8 mouse cellular contexts compared by ENCODE assay signal in genomic region chr19:5487768-5488550, GRCm38 (mm10). TPM values are rescaled to one million over a fixed set of nuclear protein-coding genes. Genes with fewer than 3 reads are reported as not detected.
DNase-seq lines count a peak whose midpoint lies in the region; ATAC-seq and TF ChIP-seq lines count a peak whose summit lies in the region.

Gene Mus81, minus strand, starts transcription at chr19:5488402.

- H3K27me3 ChIP-seq in forebrain, embryonic 10.5 days (ENCODE audit: poor library complexity, severe bottlenecking), result no peaks in the 10 kb centered on the region
- no peaks in the 10 kb centered on the region for H3K27me3 ChIP-seq in heart, embryonic 15.5 days
- no peaks in the 10 kb centered on the region for H3K27me3 ChIP-seq in liver, embryonic 14.5 days (ENCODE audit: control insufficient read depth, insufficient read depth, low read length)
- H3K27me3 ChIP-seq in neural tube, embryonic 11.5 days (ENCODE audit: control insufficient read depth, insufficient read depth, low read length), result no peaks in the 10 kb centered on the region
- H3K27me3 ChIP-seq in stomach, postnatal 0 days (ENCODE audit: control insufficient read depth, insufficient read depth, low read length), result no peaks in the 10 kb centered on the region

- peak within 1 kb of the TSS; percentile 72 for H3K9ac ChIP-seq in heart, embryonic 15.5 days
- peak within 1 kb of the TSS; percentile 87 for H3K9ac ChIP-seq in liver, embryonic 14.5 days (replicated peaks)
- peak within 1 kb of the TSS; percentile 68 for H3K9ac ChIP-seq in neural tube, embryonic 11.5 days (ENCODE audit: low read length)
- peak within 1 kb of the TSS; percentile 55 for H3K9ac ChIP-seq in stomach, postnatal 0 days (ENCODE audit: low read length)

- no peak for TF ChIP-seq EP300 in liver, embryonic 14.5 days (IDR thresholded peaks at IDR 0.05; ENCODE audit: low read depth)
- peak; percentile 68 for TF ChIP-seq EP300 in stomach, postnatal 0 days (optimal IDR thresholded peaks at IDR 0.05)

- H3K4me1 ChIP-seq in brown adipose tissue, adult 24 weeks (ENCODE audit: control insufficient read depth, insufficient read depth, insufficient read length, low read length), result no peaks in the 10 kb centered on the region
- peaks cover 50% of the 10 kb centered on the region for H3K4me1 ChIP-seq in forebrain, embryonic 10.5 days
- peaks cover 41% of the 10 kb centered on the region for H3K4me1 ChIP-seq in heart, embryonic 15.5 days (replicated peaks)
- peaks cover 19 to 24% of the 10 kb centered on the region in 2 experiments for H3K4me1 ChIP-seq in liver, embryonic 14.5 days (replicated peaks; ENCODE audit: control insufficient read depth in 2 of 2, insufficient read depth in 2 of 2, low read length in 1 of 2)
- H3K4me1 ChIP-seq in neural tube, embryonic 11.5 days (ENCODE audit: control insufficient read depth, insufficient read depth, low read length), result peaks cover 21% of the 10 kb centered on the region
- H3K4me1 ChIP-seq in stomach, postnatal 0 days (replicated peaks; ENCODE audit: control insufficient read depth, insufficient read depth), result no peaks in the 10 kb centered on the region

- peak; percentile 98 for TF ChIP-seq CTCF in liver, embryonic 14.5 days (IDR thresholded peaks at IDR 0.05; ENCODE audit: low read depth)
- TF ChIP-seq CTCF in stomach, postnatal 0 days (IDR thresholded peaks at IDR 0.05; ENCODE audit: low read depth), result peak; percentile 93

- DNase-seq in forebrain, embryonic 10.5 days (ENCODE audit: extremely low spot score, low spot score), result peak; percentile 95
- peak; percentile 98 to 99 for DNase-seq in kidney, postnatal 25 days
- DNase-seq in liver, embryonic 14.5 days (ENCODE audit: low read depth in 3 of 3, low spot score in 3 of 3), result peak; percentile 93 to 96 (median 94)
- DNase-seq in neural tube, embryonic 11.5 days (ENCODE audit: low spot score), result peak; percentile 94
- DNase-seq in stomach, postnatal 0 days (ENCODE audit: low spot score), result peak; percentile 96

- peak within 1 kb of the TSS; percentile 85 for H3K4me3 ChIP-seq in brown adipose tissue, adult 24 weeks (ENCODE audit: insufficient read depth, low read depth, low read length)
- H3K4me3 ChIP-seq in forebrain, embryonic 10.5 days, result peak within 1 kb of the TSS; percentile 99
- peak within 1 kb of the TSS; percentile 65 for H3K4me3 ChIP-seq in heart, embryonic 15.5 days
- peak within 1 kb of the TSS; percentile 67 to 71 for H3K4me3 ChIP-seq in liver, embryonic 14.5 days (ENCODE audit: insufficient read depth in 1 of 2, low read depth in 2 of 2, low read length in 2 of 2)
- H3K4me3 ChIP-seq in neural tube, embryonic 11.5 days (ENCODE audit: low read depth, low read length), result peak within 1 kb of the TSS; percentile 44
- H3K4me3 ChIP-seq in stomach, postnatal 0 days (ENCODE audit: low read depth, low read length), result peak within 1 kb of the TSS; percentile 45

- H3K9me3 ChIP-seq in forebrain, embryonic 10.5 days, result no peaks in the 10 kb centered on the region
- H3K9me3 ChIP-seq in heart, embryonic 15.5 days (replicated peaks), result no peaks in the 10 kb centered on the region
- no peaks in the 10 kb centered on the region for H3K9me3 ChIP-seq in liver, embryonic 14.5 days (ENCODE audit: control insufficient read depth, low read length)
- no peaks in the 10 kb centered on the region for H3K9me3 ChIP-seq in neural tube, embryonic 11.5 days (ENCODE audit: control insufficient read depth, low read length)
- no peaks in the 10 kb centered on the region for H3K9me3 ChIP-seq in stomach, postnatal 0 days (ENCODE audit: control insufficient read depth, low read length)

- ATAC-seq in CD4-positive, CD25-positive, alpha-beta regulatory T cell, adult 4 months, result peak; percentile 37
- peak; percentile 73 for ATAC-seq in heart, embryonic 15.5 days (replicated peaks; ENCODE audit: insufficient number of reproducible peaks, insufficient read depth, low FRiP score, low read depth)
- peak; percentile 73 for ATAC-seq in liver, embryonic 14.5 days (ENCODE audit: insufficient read depth)
- ATAC-seq in neural tube, embryonic 11.5 days (ENCODE audit: insufficient read depth, low FRiP score, low TSS enrichment), result peak; percentile 51
- ATAC-seq in stomach, postnatal 0 days (ENCODE audit: low FRiP score, low TSS enrichment), result peak; percentile 74

- peaks cover 48% of the 10 kb centered on the region for H3K36me3 ChIP-seq in forebrain, embryonic 10.5 days (replicated peaks)
- H3K36me3 ChIP-seq in heart, embryonic 15.5 days, result peaks cover 33% of the 10 kb centered on the region
- H3K36me3 ChIP-seq in liver, embryonic 14.5 days (replicated peaks; ENCODE audit: control insufficient read depth, insufficient read depth, low read depth), result peaks cover 13% of the 10 kb centered on the region
- H3K36me3 ChIP-seq in neural tube, embryonic 11.5 days (ENCODE audit: control insufficient read depth, insufficient read depth, low read length), result peaks cover 5% of the 10 kb centered on the region
- H3K36me3 ChIP-seq in stomach, postnatal 0 days (ENCODE audit: control insufficient read depth, insufficient read depth, low read length), result peaks cover 10% of the 10 kb centered on the region; the same call in 1 of the 2 replicates

- peak within 1 kb of the TSS; percentile 99 for H3K27ac ChIP-seq in brown adipose tissue, adult 24 weeks (replicated peaks; ENCODE audit: low read depth, low read length)
- peak within 1 kb of the TSS; percentile 99 for H3K27ac ChIP-seq in forebrain, embryonic 10.5 days
- H3K27ac ChIP-seq in heart, embryonic 15.5 days, result peak within 1 kb of the TSS; percentile 100
- H3K27ac ChIP-seq in liver, embryonic 14.5 days, result peak within 1 kb of the TSS; percentile 91
- H3K27ac ChIP-seq in neural tube, embryonic 11.5 days (ENCODE audit: low read depth, low read length), result peak within 1 kb of the TSS; percentile 98
- peak within 1 kb of the TSS; percentile 96 for H3K27ac ChIP-seq in stomach, postnatal 0 days (replicated peaks)

- WGBS in forebrain, embryonic 10.5 days, result under 1% methylated on average over 39 of the region's 39 CpGs
- under 1% methylated on average over 39 of the region's 39 CpGs for WGBS in heart, embryonic 15.5 days
- under 1% methylated on average over 39 of the region's 39 CpGs for WGBS in liver, embryonic 14.5 days (ENCODE audit: insufficient replicate concordance)
- whole genome bisulfite sequencing in neural tube, embryonic 11.5 days, result 1% methylated on average over 39 of the region's 39 CpGs
- WGBS in stomach, postnatal 0 days, result under 1% methylated on average over 39 of the region's 39 CpGs

- H3K4me2 ChIP-seq in heart, embryonic 15.5 days, result peak within 1 kb of the TSS; percentile 86
- peak within 1 kb of the TSS; percentile 99 for H3K4me2 ChIP-seq in liver, embryonic 14.5 days (ENCODE audit: low read depth)
- H3K4me2 ChIP-seq in neural tube, embryonic 11.5 days (ENCODE audit: low read depth), result peak within 1 kb of the TSS; percentile 56
- H3K4me2 ChIP-seq in stomach, postnatal 0 days (replicated peaks; ENCODE audit: low read depth), result peak within 1 kb of the TSS; percentile 70

RNA-seq across cellular contexts. Expression of gene Mus81, which starts in this region (rescaled TPM):
- 10 to 100 TPM; 44.8 to 51.5 TPM for polyA plus RNA-seq in CD4-positive, CD25-positive, alpha-beta regulatory T cell, adult 4 months (2017; shearing (Covaris generic))
- 14.8 and 25.2 TPM in 2 replicates for polyA plus RNA-seq in brown adipose tissue, adult 24 weeks (2012; ENCODE audit: insufficient read depth, insufficient read length, missing spikeins)
- polyA plus RNA-seq in forebrain, embryonic 10.5 days (2016; fragmentation: Nextera tagmentation; extraction: Ambion mirVana), result 40.9 and 42.9 TPM in 2 replicates
- 33.8 and 48.7 TPM in 2 replicates for polyA plus RNA-seq in heart, embryonic 15.5 days (2015; fragmentation: Nextera tagmentation; extraction: Ambion mirVana)
- polyA plus RNA-seq in liver, embryonic 14.5 days (2012; rRNA removed), result 11.3 and 11.4 TPM in 2 replicates
- 13.8 and 15.6 TPM in 2 replicates for polyA plus RNA-seq in liver, embryonic 14.5 days (2014; fragmentation: Nextera tagmentation; extraction: Ambion mirVana)
- polyA plus RNA-seq in neural tube, embryonic 11.5 days (2014; fragmentation: Nextera tagmentation; extraction: Ambion mirVana), result 39.0 and 41.9 TPM in 2 replicates
- polyA plus RNA-seq in stomach, postnatal 0 days (2015; fragmentation: Nextera tagmentation; extraction: Ambion mirVana), result 18.4 and 18.5 TPM in 2 replicates

Comparison
In these comparisons a context has a peak if more than half of its experiments do, and no peak if none do; other contexts are left out.
1. Peak in every context shown above with its lines: DNase-seq, ATAC-seq, H3K4me3 ChIP-seq and H3K27ac ChIP-seq.
2. H3K4me3 ChIP-seq: peak in every context shown above with its lines; median percentile 99 in forebrain, embryonic 10.5 days; 85 in brown adipose tissue, adult 24 weeks; 69 in liver, embryonic 14.5 days; 65 in heart, embryonic 15.5 days; 45 in stomach, postnatal 0 days; 44 in neural tube, embryonic 11.5 days.